Mouse (Mus musculus) brain, embryonic 14.5 days (tissue): ENCODE results near the gene Pclo.

Source experiments
- CTCF ChIP-seq: fragments of 200-500 bp; IDR thresholded peaks from 2 replicates; pipeline ENCODE4 v1.5.1; 2012; ENCODE audit warnings: inconsistent platforms, mild to moderate bottlenecking, moderate library complexity, borderline replicate concordance; ENCODE audit not compliant: insufficient read depth, insufficient read length; ENCODE audit errors: extremely low read depth
- POLR2A ChIP-seq: fragments of 200-500 bp; IDR thresholded peaks from 2 replicates; pipeline ENCODE4 v1.6.1; 2012; ENCODE audit warnings: mild to moderate bottlenecking, inconsistent platforms, borderline replicate concordance; ENCODE audit not compliant: poor library complexity, insufficient read depth, insufficient read length, severe bottlenecking; ENCODE audit errors: extremely low read depth

GRCm38 (mm10) chr5:14707311-14707710 is 192.6 kb downstream of the Pclo start:
- TF ChIP-seq CTCF (no peak), POLR2A (no peak)
